Mouse (Mus musculus) spleen, adult 2 months (tissue): ENCODE results near the gene Nr2e3. TPM values are rescaled to one million over a fixed set of nuclear protein-coding genes. Genes with fewer than 3 reads are reported as not detected.

Experiments
- DNase-seq, 2 experiments: peaks; one replicate each; pipeline versions ENCODE4 v3.0.0 to v3.0.0-alpha.2; 2012 to 2021; ENCODE audit warnings: low spot score in 2 of 2, low read depth in 1 of 2
- H3K27ac ChIP-seq: fragments of 200-500 bp; 2 replicates; pipeline ENCODE4 v1.5.1; 2012; ENCODE audit warnings: low read length, inconsistent platforms; ENCODE audit not compliant: insufficient read depth
- H3K27me3 ChIP-seq: fragments of 200-500 bp; 2 replicates; pipeline ENCODE4 v1.6.1; 2012; ENCODE audit warnings: mild to moderate bottlenecking, moderate library complexity, low read length, inconsistent platforms; ENCODE audit not compliant: control insufficient read depth, insufficient read depth
- H3K36me3 ChIP-seq: fragments of 200-500 bp; 2 replicates; pipeline ENCODE4 v1.6.1; 2012; ENCODE audit warnings: mild to moderate bottlenecking, low read length, inconsistent platforms; ENCODE audit not compliant: control insufficient read depth, insufficient read depth
- H3K4me1 ChIP-seq: fragments of 200-500 bp; 2 replicates; pipeline ENCODE4 v1.6.1; 2011; ENCODE audit warnings: inconsistent platforms; ENCODE audit not compliant: control insufficient read depth, insufficient read depth, insufficient read length
- H3K4me3 ChIP-seq: fragments of 200-500 bp; 2 replicates; pipeline ENCODE4 v1.5.1; 2011; ENCODE audit warnings: mild to moderate bottlenecking, inconsistent platforms; ENCODE audit not compliant: insufficient read depth, insufficient read length; ENCODE audit errors: extremely low read depth
- CTCF ChIP-seq: fragments of 200-500 bp; IDR thresholded peaks from 2 replicates; pipeline ENCODE4 v1.5.1; 2011; ENCODE audit warnings: mild to moderate bottlenecking, inconsistent platforms; ENCODE audit not compliant: insufficient read depth, insufficient read length, insufficient replicate concordance; ENCODE audit errors: extremely low read depth
- POLR2A ChIP-seq: fragments of 200-500 bp; IDR thresholded peaks from 2 replicates; pipeline ENCODE4 v1.6.1; 2011; ENCODE audit warnings: low read depth, low read length, inconsistent platforms
- WGBS: fragments of 180-500 bp; shearing (Covaris S2); methylation state at CpG from one replicate; pipeline ENCODE4 v1.1.7; 2018; 5-methylcytosine and 5-hydroxymethylcytosine counted together
- polyA plus RNA-seq: library from polyadenylated mRNA; depleted of rRNA; stranded (reverse); fragments of >200 nt; gene quantifications from 2 replicates; pipeline ENCODE4 v1.2.3, GENCODE M21; 2012

Nr2e3 gene
- polyA plus RNA-seq, 1 experiment, result not detected

- WGBS, result 82% methylated on average over 4 of the region's 4 CpGs
- no peaks in the 10 kb centered on the region for H3K27me3 ChIP-seq
- no peaks in the 10 kb centered on the region for H3K4me1 ChIP-seq
- no peak for DNase-seq
- no peak overlapping the region for H3K4me3 ChIP-seq
- H3K36me3 ChIP-seq, result no peaks in the 10 kb centered on the region
- TF ChIP-seq CTCF, result no peak
- TF ChIP-seq POLR2A, result no peak
- H3K27ac ChIP-seq, result no peak overlapping the region
These were observed 8.5 kb downstream of the Nr2e3 start for GRCm38 (mm10) chr9:59951943-59952342.

- Histone ChIP-seq H3K27me3 (no peaks in the 10 kb centered on the region), H3K36me3 (no peaks in the 10 kb centered on the region), H3K27ac (no peak overlapping the region), H3K4me1 (no peaks in the 10 kb centered on the region; the same call in 1 of the 2 replicates), H3K4me3 (no peak overlapping the region)
- no peak for DNase-seq
- no peak for TF ChIP-seq CTCF
- TF ChIP-seq POLR2A, result no peak
- 93% methylated on average over 9 of the region's 9 CpGs for WGBS
These were observed 9.3 kb downstream of the Nr2e3 start for GRCm38 (mm10) chr9:59951001-59951750.

GRCm38 (mm10) chr9:59949981-59950380 is 10.5 kb downstream of the Nr2e3 start:
- WGBS, result 94% methylated on average over 5 of the region's 5 CpGs

GRCm38 (mm10) chr9:59949511-59949910 is 10.9 kb downstream of the Nr2e3 start:
- Histone ChIP-seq H3K27me3 (no peaks in the 10 kb centered on the region), H3K36me3 (no peaks in the 10 kb centered on the region), H3K27ac (no peak overlapping the region), H3K4me1 (no peaks in the 10 kb centered on the region; the same call in 1 of the 2 replicates), H3K4me3 (no peak overlapping the region)
- WGBS, result 72% methylated on average over 6 of the region's 6 CpGs
- TF ChIP-seq POLR2A (no peak), CTCF (no peak)
- DNase-seq, result no peak

More at GRCm38 (mm10) chr9:59949981-59950380, 10.5 kb downstream of the Nr2e3 start:
- no peak for TF ChIP-seq POLR2A
- TF ChIP-seq CTCF, result no peak
- no peaks in the 10 kb centered on the region for H3K27me3 ChIP-seq
- no peak overlapping the region for H3K4me3 ChIP-seq
- DNase-seq, result no peak
- H3K4me1 ChIP-seq, result no peaks in the 10 kb centered on the region; the same call in 1 of the 2 replicates
- no peaks in the 10 kb centered on the region for H3K36me3 ChIP-seq
- no peak overlapping the region for H3K27ac ChIP-seq

- no peak for DNase-seq
- TF ChIP-seq CTCF (no peak), POLR2A (no peak)
- 91% methylated on average over 17 of the region's 17 CpGs for WGBS
- Histone ChIP-seq H3K36me3 (no peaks in the 10 kb centered on the region), H3K4me3 (no peak overlapping the region), H3K27ac (no peak overlapping the region), H3K27me3 (no peaks in the 10 kb centered on the region), H3K4me1 (no peaks in the 10 kb centered on the region; the same call in 1 of the 2 replicates)
These were observed 11.7 kb downstream of the Nr2e3 start for GRCm38 (mm10) chr9:59948691-59949250.

- H3K4me1 ChIP-seq, result no peaks in the 10 kb centered on the region; the same call in 1 of the 2 replicates
- no peaks in the 10 kb centered on the region for H3K36me3 ChIP-seq
- H3K27ac ChIP-seq, result no peak overlapping the region
- no peak overlapping the region for H3K4me3 ChIP-seq
- 87% methylated on average over 8 of the region's 8 CpGs for WGBS
- TF ChIP-seq POLR2A, result no peak
- no peak for TF ChIP-seq CTCF
- H3K27me3 ChIP-seq, result no peaks in the 10 kb centered on the region
- no peak for DNase-seq
These were observed 12.2 kb downstream of the Nr2e3 start for GRCm38 (mm10) chr9:59948226-59948625.

- WGBS, result 89% methylated on average over 8 of the region's 8 CpGs
- Histone ChIP-seq H3K4me1 (no peaks in the 10 kb centered on the region; the same call in 1 of the 2 replicates), H3K27me3 (no peaks in the 10 kb centered on the region), H3K27ac (no peak overlapping the region), H3K4me3 (no peak overlapping the region), H3K36me3 (no peaks in the 10 kb centered on the region)
- TF ChIP-seq POLR2A (no peak), CTCF (no peak)
- no peak for DNase-seq
These were observed 13.2 kb downstream of the Nr2e3 start for GRCm38 (mm10) chr9:59947271-59947670.
